Mouse (Mus musculus) erythroblast, embryonic 14.5 days (primary cell): ENCODE data around the gene Traf6.

Experiments
- GATA1 ChIP-seq: IDR thresholded peaks from 2 replicates; pipeline ENCODE4 v1.6.1; 2012; ENCODE audit warnings: low read length, inconsistent platforms, mixed read lengths
- TAL1 ChIP-seq: IDR thresholded peaks from 3 replicates; pipeline ENCODE4 v1.6.1; 2012; ENCODE audit warnings: low read length, inconsistent platforms, mixed read lengths

GRCm38 (mm10) chr2:101699284-101699683, 21.1 kb downstream of the Traf6 start:
- TF ChIP-seq TAL1, result no peak
- no peak for TF ChIP-seq GATA1
